Mouse (Mus musculus) granulocyte monocyte progenitor cell, adult 5-6 weeks (primary cell): Measurements from ENCODE around the gene Ruvbl1. TPM values are rescaled to one million over a fixed set of nuclear protein-coding genes. Genes with fewer than 3 reads are reported as not detected.

Experiments used
- ATAC-seq: replicated peaks from 2 replicates; pipeline ENCODE4 v1.8.0; 2016; ENCODE audit warnings: mild to moderate bottlenecking, moderate TSS enrichment, inconsistent platforms; ENCODE audit not compliant: poor library complexity, severe bottlenecking
- total RNA-seq, 2 experiments: library from RNA; stranded (forward) in 1 of 2; stranded (reverse) in 1 of 2; fragments of 200-712, 200-1000 nt in 1 of 2; fragments of >200 nt in 1 of 2; fragmentation: Nextera tagmentation in 1 of 2; gene quantifications; 2 replicates each; pipeline ENCODE4 v1.2.3; 2014 to 2017

Ruvbl1 gene
- total RNA-seq, 2 experiments from 2014 or later = 93.5 to 159 TPM

- ATAC-seq = no peak
Observed at GRCm38 (mm10) chr6:88540093-88540755, 75.0 kb downstream of the Ruvbl1 start.

DNA sequence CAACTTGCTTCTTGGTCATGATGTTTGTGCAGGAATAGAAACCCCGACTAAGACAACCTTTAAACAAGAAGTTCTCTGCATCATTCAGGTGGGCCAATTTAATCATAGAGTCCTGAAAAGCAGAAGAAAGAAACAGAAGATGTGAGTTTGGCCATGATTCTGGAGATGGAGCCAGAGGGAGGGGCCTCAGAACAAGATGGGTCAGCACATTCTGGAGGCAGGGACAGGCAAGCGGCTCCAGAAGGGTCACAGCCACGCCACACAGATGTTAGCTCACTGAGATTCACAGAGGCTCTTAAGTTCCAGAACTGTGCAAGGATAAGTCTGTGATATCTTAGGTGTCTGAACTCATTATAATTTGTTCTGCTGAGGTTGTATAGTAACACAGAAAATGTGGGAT, 79.0 kb downstream of the Ruvbl1 start:
- no peak for ATAC-seq

GRCm38 (mm10) chr6:88544644-88545396, 79.6 kb downstream of the Ruvbl1 start:
- no peak; the same call in 1 of the 2 replicates for ATAC-seq

GRCm38 (mm10) chr6:88545397-88545790, 80.2 kb downstream of the Ruvbl1 start:
- no peak for ATAC-seq

Other genes with a start within 250 kb of the Ruvbl1 start
- not detected in 2 replicates for gene Dnajb8, start 243.1 kb upstream of the Ruvbl1 start, total RNA-seq (2014; fragmentation: Nextera tagmentation)
- gene Dnajb8, start 243.1 kb upstream of the Ruvbl1 start, total RNA-seq (2017) = not detected in 2 replicates
- 29.5 and 42.8 TPM in 2 replicates for gene Eefsec, start 18.9 kb upstream of the Ruvbl1 start, total RNA-seq (2014; fragmentation: Nextera tagmentation)
- gene Eefsec, start 18.9 kb upstream of the Ruvbl1 start, total RNA-seq (2017) = 13.1 and 15.8 TPM in 2 replicates
- 221 and 234 TPM in 2 replicates for gene Sec61a1, start 53.5 kb downstream of the Ruvbl1 start, total RNA-seq (2014; fragmentation: Nextera tagmentation)
- gene Sec61a1, start 53.5 kb downstream of the Ruvbl1 start, total RNA-seq (2017) = 228 and 244 TPM in 2 replicates
- gene Kbtbd12, start 172.5 kb downstream of the Ruvbl1 start, total RNA-seq (2014; fragmentation: Nextera tagmentation) = not detected in 2 replicates
- 0.05 and 1.1 TPM in 2 replicates for gene Kbtbd12, start 172.5 kb downstream of the Ruvbl1 start, total RNA-seq (2017)